Mouse (Mus musculus) right cerebral cortex, postnatal 14 days (tissue): Measurements from ENCODE around the gene St6gal1.

ENCODE experiments used
- DNase-seq: peaks from one replicate; pipeline ENCODE4 v3.0.0; 2022

Gene St6gal1

GRCm38 (mm10) chr16:23279879-23280741 lies 55.6 kb downstream of the St6gal1 start:
- no peak for DNase-seq

GRCm38 (mm10) chr16:23280742-23281090 lies 56.2 kb downstream of the St6gal1 start:
- no peak for DNase-seq

- DNase-seq: no peak
Observed at GRCm38 (mm10) chr16:23282241-23282640, 57.7 kb downstream of the St6gal1 start.

GRCm38 (mm10) chr16:23282941-23283340 lies 58.4 kb downstream of the St6gal1 start:
- DNase-seq: no peak

GRCm38 (mm10) chr16:23283677-23284076 lies 59.1 kb downstream of the St6gal1 start:
- no peak for DNase-seq

- no peak for DNase-seq
Observed at GRCm38 (mm10) chr16:23284470-23285394, 60.2 kb downstream of the St6gal1 start.

GRCm38 (mm10) chr16:23286380-23287097 lies 62.0 kb downstream of the St6gal1 start:
- DNase-seq: no peak

- no peak for DNase-seq
Observed at GRCm38 (mm10) chr16:23287312-23288040, 62.9 kb downstream of the St6gal1 start.

GRCm38 (mm10) chr16:23288103-23288502 lies 63.6 kb downstream of the St6gal1 start:
- no peak for DNase-seq

GRCm38 (mm10) chr16:23289424-23289823 lies 64.9 kb downstream of the St6gal1 start:
- no peak for DNase-seq

GRCm38 (mm10) chr16:23290171-23290570 lies 65.6 kb downstream of the St6gal1 start:
- no peak for DNase-seq

GRCm38 (mm10) chr16:23291521-23291920 lies 67.0 kb downstream of the St6gal1 start:
- DNase-seq: no peak

GRCm38 (mm10) chr16:23294236-23294635 lies 69.7 kb downstream of the St6gal1 start:
- DNase-seq: no peak

GRCm38 (mm10) chr16:23294747-23295146 lies 70.2 kb downstream of the St6gal1 start:
- no peak for DNase-seq

- no peak for DNase-seq
Observed at GRCm38 (mm10) chr16:23295720-23296119, 71.2 kb downstream of the St6gal1 start.

GRCm38 (mm10) chr16:23296721-23297120 lies 72.2 kb downstream of the St6gal1 start:
- no peak for DNase-seq

GRCm38 (mm10) chr16:23298441-23298840 lies 73.9 kb downstream of the St6gal1 start:
- DNase-seq: no peak

- DNase-seq: no peak
Observed at GRCm38 (mm10) chr16:23298911-23299310, 74.4 kb downstream of the St6gal1 start.

GRCm38 (mm10) chr16:23299904-23300740 lies 75.6 kb downstream of the St6gal1 start:
- no peak for DNase-seq

- DNase-seq: no peak
Observed at GRCm38 (mm10) chr16:23301762-23302161, 77.2 kb downstream of the St6gal1 start.
